Mouse (Mus musculus) midbrain, embryonic 16.5 days (tissue): ENCODE measurements around the gene Mfap3. TPM values are rescaled to one million over a fixed set of nuclear protein-coding genes. Genes with fewer than 3 reads are reported as not detected.
"Not testable (repeated sequence)": the region's sequence is repeated elsewhere in the genome, so short reads cannot be mapped to it uniquely, and the experiment has no call there.

ENCODE experiments used
- ATAC-seq: fragments of 200-750 bp; cut with Nextera tagmentation; 2 replicates; pipeline ENCODE4 v1.8.0; 2017; ENCODE audit warnings: moderate TSS enrichment
- H3K27ac ChIP-seq: fragments of 300-500 bp; sonication (generic); 2 replicates; pipeline ENCODE4 v1.5.1; 2014; ENCODE audit warnings: mild to moderate bottlenecking, low read length, mixed read lengths
- H3K27me3 ChIP-seq: fragments of 300-500 bp; sonication (generic); 2 replicates; pipeline ENCODE4 v1.6.1; 2014; ENCODE audit warnings: low read depth, low read length, mixed read lengths; ENCODE audit not compliant: control insufficient read depth, insufficient read depth
- H3K36me3 ChIP-seq: fragments of 300-500 bp; sonication (generic); 2 replicates; pipeline ENCODE4 v1.6.1; 2014; ENCODE audit warnings: mild to moderate bottlenecking, low read length, moderate library complexity, mixed read lengths; ENCODE audit not compliant: control insufficient read depth, insufficient read depth
- H3K4me1 ChIP-seq: fragments of 300-500 bp; sonication (generic); 2 replicates; pipeline ENCODE4 v1.6.1; 2014; ENCODE audit warnings: mild to moderate bottlenecking, low read length, mixed read lengths; ENCODE audit not compliant: control insufficient read depth, insufficient read depth
- H3K4me2 ChIP-seq: fragments of 300-500 bp; sonication (generic); 2 replicates; pipeline ENCODE4 v1.6.1; 2014; ENCODE audit warnings: mild to moderate bottlenecking, low read length, mixed read lengths
- H3K4me3 ChIP-seq: fragments of 300-500 bp; sonication (generic); 2 replicates; pipeline ENCODE4 v1.5.1; 2014; ENCODE audit warnings: low read depth, mild to moderate bottlenecking, low read length, moderate library complexity, mixed read lengths
- H3K9ac ChIP-seq: fragments of 300-500 bp; sonication (generic); 2 replicates; pipeline ENCODE4 v1.6.1; 2014; ENCODE audit warnings: low read depth, low read length, mixed read lengths
- H3K9me3 ChIP-seq: fragments of 300-500 bp; sonication (generic); replicated peaks from 2 replicates; pipeline ENCODE4 v1.6.1; 2014; ENCODE audit warnings: mild to moderate bottlenecking, low read length, mixed read lengths; ENCODE audit not compliant: control insufficient read depth, poor library complexity, severe bottlenecking
- WGBS: fragments of 180-500 bp; shearing (Covaris S2); extraction: QIAGEN DNeasy Blood & Tissue Kit; methylation state at CpG from one replicate; pipeline ENCODE4 v1.1.7; 2014; 5-methylcytosine and 5-hydroxymethylcytosine counted together
- polyA plus RNA-seq: library from polyadenylated mRNA; unstranded; fragments of >200 nt; fragmentation: Nextera tagmentation; extraction: Ambion mirVana; gene quantifications from 2 replicates; pipeline ENCODE4 v1.2.1, GENCODE M21; 2015

Mfap3 gene
- polyA plus RNA-seq, 1 experiment from 2014 or later, result 63.8 TPM

DNA sequence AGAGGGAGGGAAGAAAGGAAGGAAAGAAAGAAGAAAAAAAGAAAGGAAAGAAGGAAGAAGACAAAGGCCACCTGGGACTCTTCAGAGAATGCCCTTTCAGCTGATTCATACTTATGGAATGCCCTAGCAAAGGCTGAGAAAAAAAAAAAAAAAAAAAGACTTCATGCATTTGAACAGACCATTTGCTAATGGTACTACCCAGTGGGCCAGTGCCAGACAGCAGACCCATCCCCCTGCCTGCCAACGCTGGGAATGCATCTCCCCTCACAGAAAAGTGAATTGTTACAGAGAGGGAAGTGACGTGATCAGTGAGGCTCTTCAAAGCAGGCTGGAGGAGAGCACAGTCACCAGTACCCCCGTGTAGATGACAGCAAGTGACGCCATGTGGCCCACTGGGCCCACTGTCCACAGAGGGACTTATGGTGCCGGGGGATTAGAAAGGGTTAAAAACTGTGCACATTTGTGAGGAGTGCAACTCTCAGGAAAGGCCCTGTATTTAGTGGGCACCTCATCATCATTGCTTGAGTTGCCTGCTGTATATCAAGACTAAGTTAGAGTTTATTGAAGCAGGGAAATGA is 21.5 kb downstream of the Mfap3 start:
- ATAC-seq, result no peak
- H3K27ac ChIP-seq, result no peak overlapping the region
- no peaks in the 10 kb centered on the region for H3K36me3 ChIP-seq

DNA sequence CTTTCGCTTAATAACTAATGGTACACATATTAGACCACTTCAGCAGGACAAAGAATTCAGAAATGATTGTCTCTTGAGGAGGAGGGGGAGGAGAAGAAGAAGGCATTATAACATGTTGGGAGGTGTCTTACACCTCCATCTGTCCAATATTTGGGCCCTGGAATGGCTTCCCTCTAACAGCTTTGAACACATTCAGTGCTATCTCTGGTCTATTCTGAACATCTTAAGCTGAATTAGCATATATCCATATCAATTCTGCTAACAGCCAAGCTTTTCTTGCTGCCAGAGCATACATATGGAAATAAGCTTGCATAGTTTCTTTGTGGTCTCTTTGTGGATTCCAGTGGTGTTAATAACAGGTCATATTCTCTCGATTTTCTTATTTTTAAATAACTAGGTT is 22.2 kb downstream of the Mfap3 start:
- Histone ChIP-seq H3K9me3 (no peaks in the 10 kb centered on the region), H3K9ac (no peak overlapping the region), H3K27ac (peak overlapping the region; percentile 42), H3K4me1 (peaks cover 3% of the 10 kb centered on the region), H3K4me2 (no peak overlapping the region), H3K4me3 (no peak overlapping the region), H3K27me3 (no peaks in the 10 kb centered on the region), H3K36me3 (no peaks in the 10 kb centered on the region)
- no peak for ATAC-seq
- WGBS, result 57% methylated on average over 2 of the region's 2 CpGs

More for the DNA sequence above, 21.5 kb downstream of the Mfap3 start:
- Histone ChIP-seq H3K27me3 (no peaks in the 10 kb centered on the region), H3K9me3 (no peaks in the 10 kb centered on the region), H3K4me3 (no peak overlapping the region), H3K4me1 (peaks cover 3% of the 10 kb centered on the region), H3K4me2 (no peak overlapping the region), H3K9ac (no peak overlapping the region)
- 72% methylated on average over 5 of the region's 5 CpGs for WGBS

DNA sequence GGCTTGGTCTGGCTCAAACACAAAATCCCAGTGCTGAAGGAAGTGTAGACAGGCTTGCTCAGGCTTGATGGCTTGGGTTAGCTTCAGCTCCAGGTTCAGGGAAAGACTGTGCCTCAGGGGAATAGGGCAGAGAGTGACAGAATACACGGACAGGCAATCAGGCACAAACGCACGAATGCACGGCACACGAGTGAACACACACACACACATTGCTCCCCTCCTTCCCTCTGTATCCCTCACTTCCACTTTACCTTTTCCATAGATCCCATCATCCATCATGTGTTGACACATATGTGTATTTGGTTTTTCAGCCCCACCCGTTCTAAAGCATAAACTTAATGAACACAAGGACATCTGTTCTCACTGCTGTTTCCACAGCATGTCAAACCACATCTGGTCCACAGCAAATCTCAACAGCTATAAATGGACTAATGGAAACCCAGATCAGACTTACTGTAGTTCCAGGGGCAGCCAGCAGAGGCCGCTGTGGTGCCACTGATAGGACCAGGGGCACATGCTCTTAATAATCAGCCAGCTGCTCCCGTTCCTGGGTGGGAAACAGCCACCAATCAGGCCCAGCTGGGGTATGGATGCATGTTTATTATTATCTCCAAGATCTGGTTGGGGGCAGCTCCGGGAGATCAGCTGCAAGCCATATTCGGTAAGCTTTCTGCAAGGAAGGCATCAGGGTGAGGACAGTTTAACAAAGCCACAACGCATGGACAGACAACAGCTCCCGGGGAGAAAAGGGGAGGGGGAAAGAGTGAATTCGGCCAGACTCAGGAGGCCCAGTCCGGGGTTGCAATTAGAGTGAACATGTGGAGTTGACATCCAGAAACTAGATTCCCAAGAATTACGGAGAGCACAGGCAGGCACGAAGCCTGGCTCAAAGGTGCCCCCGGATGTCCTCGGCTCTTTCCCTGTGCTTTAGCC is 30.4 kb downstream of the Mfap3 start:
- H3K9me3 ChIP-seq, result no peaks in the 10 kb centered on the region
- 27% methylated on average over 18 of the region's 18 CpGs for WGBS
- peak; percentile 60 for ATAC-seq
- H3K36me3 ChIP-seq, result no peaks in the 10 kb centered on the region
- peak overlapping the region; percentile 37 for H3K4me2 ChIP-seq
- peak overlapping the region; percentile 40 for H3K27ac ChIP-seq
- H3K4me1 ChIP-seq, result peaks cover 23% of the 10 kb centered on the region
- no peaks in the 10 kb centered on the region for H3K27me3 ChIP-seq
- 0 out of 2 replicates have a peak overlapping the region, but pooled peaks have one; percentile 26 for H3K9ac ChIP-seq
- H3K4me3 ChIP-seq, result no peak overlapping the region

DNA sequence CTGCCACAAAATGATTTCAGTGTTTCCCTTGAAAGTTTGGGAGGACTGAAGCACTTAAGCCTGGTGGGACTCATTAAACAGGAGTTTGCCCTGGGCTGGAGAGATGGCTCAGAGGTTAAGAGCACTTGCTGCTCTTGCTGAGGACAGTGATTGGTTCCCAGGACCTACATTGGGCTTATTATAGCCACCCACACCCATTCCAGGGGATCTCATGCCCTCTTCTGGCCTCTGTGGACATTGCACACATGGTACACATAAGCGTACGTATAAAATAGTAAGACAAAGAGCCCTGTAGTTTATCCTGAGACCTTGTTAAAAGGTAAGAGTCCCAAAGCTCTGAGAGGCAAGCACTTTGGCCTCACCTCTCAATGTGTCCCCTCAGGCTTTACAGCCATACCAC is 31.8 kb downstream of the Mfap3 start:
- no peak overlapping the region for H3K4me2 ChIP-seq
- peaks cover 23% of the 10 kb centered on the region for H3K4me1 ChIP-seq
- no peak overlapping the region for H3K9ac ChIP-seq
- no peaks in the 10 kb centered on the region for H3K36me3 ChIP-seq
- no peaks in the 10 kb centered on the region for H3K9me3 ChIP-seq
- 98% methylated on average over 2 of the region's 2 CpGs for WGBS
- no peak overlapping the region for H3K4me3 ChIP-seq
- no peak overlapping the region for H3K27ac ChIP-seq
- no peaks in the 10 kb centered on the region for H3K27me3 ChIP-seq
- no peak for ATAC-seq

DNA sequence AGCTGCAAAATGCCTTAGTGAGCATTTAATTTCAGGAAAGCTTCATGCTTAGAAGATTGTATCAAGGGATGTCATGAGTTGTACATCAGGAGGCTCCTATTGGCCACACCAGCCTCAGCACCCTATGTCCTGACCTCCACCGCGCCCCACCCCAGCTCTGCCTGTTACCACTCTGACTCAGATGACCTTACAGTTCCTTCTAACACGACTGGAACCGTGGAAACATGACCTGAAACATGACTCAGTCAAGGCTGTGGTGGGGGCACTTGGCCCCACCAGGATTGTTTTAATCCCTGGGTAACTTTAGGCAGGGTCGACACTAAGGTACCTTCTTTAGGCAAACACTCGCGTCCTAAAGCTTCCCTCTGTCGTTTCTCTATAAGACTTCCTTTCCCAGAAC is 32.6 kb downstream of the Mfap3 start:
- Histone ChIP-seq H3K36me3 (no peaks in the 10 kb centered on the region), H3K9me3 (no peaks in the 10 kb centered on the region), H3K4me1 (peaks cover 23% of the 10 kb centered on the region), H3K27ac (no peak overlapping the region), H3K27me3 (no peaks in the 10 kb centered on the region), H3K9ac (no peak overlapping the region), H3K4me2 (no peak overlapping the region), H3K4me3 (no peak overlapping the region)
- 91% methylated on average over 8 of the region's 8 CpGs for WGBS
- no peak for ATAC-seq

DNA sequence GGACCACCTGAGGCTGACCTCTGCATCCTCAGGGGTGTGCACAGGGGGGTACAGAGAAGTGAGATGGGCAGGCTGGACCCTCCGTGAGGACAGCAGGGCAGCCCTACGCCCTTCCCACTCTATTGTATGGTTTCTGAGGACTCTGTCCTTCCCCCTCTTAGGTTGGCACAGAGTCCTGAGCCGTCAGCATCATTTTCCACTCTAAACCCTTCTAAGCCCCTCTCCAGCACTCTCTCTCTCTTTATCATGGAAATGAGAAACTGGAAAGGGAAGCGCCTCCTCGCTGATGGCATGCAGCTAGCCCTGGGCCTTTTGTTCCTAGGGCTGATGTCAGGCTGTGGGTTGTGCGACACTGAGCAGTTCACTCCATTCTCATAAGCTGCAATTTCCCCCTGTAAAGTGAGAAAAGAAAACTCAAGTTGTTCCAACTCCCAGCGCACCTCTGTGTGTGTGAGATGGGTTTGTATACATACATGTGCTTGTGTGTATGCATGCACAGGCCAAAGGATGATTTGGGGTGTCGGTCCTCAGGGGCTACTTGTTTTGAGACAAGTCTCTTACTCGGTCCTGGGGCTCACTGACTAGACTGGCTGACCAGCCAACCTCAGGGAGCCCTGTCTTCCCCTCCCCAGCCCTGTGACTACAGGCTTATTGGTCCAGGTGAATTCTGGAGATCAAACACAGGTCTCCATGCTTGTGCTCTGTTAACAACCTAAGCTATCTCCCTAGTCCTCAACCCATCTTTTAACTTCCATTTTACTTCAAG is 34.7 kb downstream of the Mfap3 start:
- peak; percentile 91 for ATAC-seq
- Histone ChIP-seq H3K9me3 (no peaks in the 10 kb centered on the region), H3K27ac (peak overlapping the region; percentile 74)

DNA sequence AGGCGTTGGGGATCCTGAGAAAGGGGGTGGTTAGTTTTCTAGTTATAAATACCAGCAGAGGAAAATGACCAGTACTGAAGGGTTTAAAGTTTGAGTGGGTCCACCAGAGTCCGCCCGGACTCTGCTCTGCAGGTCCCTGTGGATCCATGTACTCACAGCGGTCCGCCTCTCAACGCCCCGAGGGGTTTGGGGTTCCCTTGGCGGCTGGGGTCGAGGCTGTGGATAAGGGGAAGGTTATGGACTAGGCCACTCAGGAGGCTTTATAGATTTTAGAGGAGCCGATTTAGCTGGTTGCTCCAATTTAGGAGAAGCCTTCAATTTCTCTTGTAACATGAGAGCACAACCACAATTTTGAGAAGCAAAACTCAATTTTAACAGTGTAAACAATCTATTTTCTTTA is 39.5 kb downstream of the Mfap3 start:
- H3K9me3 ChIP-seq, H3K4me3 ChIP-seq, ATAC-seq, H3K4me1 ChIP-seq, H3K27ac ChIP-seq, H3K4me2 ChIP-seq, H3K9ac ChIP-seq, H3K36me3 ChIP-seq, H3K27me3 ChIP-seq: not testable (repeated sequence)
- WGBS, result 94% methylated on average over 9 of the region's 10 CpGs

More for the DNA sequence above, 34.7 kb downstream of the Mfap3 start:
- H3K36me3 ChIP-seq, result no peaks in the 10 kb centered on the region
- H3K4me1 ChIP-seq, result peaks cover 17% of the 10 kb centered on the region
- no peak overlapping the region for H3K9ac ChIP-seq
- 13% methylated on average over 9 of the region's 9 CpGs for WGBS
- no peak overlapping the region for H3K4me3 ChIP-seq
- H3K27me3 ChIP-seq, result no peaks in the 10 kb centered on the region
- no peak overlapping the region for H3K4me2 ChIP-seq

DNA sequence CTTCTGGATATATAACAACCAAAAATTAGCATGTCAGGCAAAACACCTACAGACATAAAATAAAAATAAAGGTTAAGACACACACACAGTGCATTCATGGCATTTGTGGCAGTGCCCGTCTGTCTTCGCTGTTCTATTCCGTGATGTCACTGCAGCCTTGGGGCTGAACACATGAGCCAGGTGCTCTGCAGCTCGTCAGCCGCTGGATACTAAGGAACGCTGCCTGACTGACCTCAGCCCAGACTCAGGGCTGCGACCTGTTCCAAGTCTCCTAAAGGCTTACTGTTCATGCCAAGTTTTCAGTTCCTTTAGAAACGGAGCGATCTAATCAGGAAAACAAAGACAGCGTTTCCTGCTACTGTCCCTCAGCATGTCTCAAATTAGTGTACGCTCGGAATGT is 46.1 kb downstream of the Mfap3 start:
- no peaks in the 10 kb centered on the region for H3K9me3 ChIP-seq
- no peaks in the 10 kb centered on the region for H3K27me3 ChIP-seq
- no peak overlapping the region for H3K4me2 ChIP-seq
- WGBS, result 66% methylated on average over 12 of the region's 12 CpGs
- no peaks in the 10 kb centered on the region for H3K36me3 ChIP-seq
- H3K27ac ChIP-seq, result no peak overlapping the region
- no peak for ATAC-seq
- peaks cover 12% of the 10 kb centered on the region for H3K4me1 ChIP-seq
- H3K4me3 ChIP-seq, result no peak overlapping the region
- 0 out of 2 replicates have a peak overlapping the region, but pooled peaks have one; percentile 20 for H3K9ac ChIP-seq
